Mouse (Mus musculus) heart, adult 2 months (tissue): Measurements from ENCODE around the gene Nudt15.

ENCODE experiments used
- CTCF ChIP-seq: fragments of 200-600 bp; IDR thresholded peaks from 2 replicates; pipeline ENCODE4 v1.8.1; 2022; ENCODE audit warnings: antibody characterized with exemption, mild to moderate bottlenecking, moderate library complexity
- POLR2A ChIP-seq: fragments of 200-500 bp; IDR thresholded peaks from 2 replicates; pipeline ENCODE4 v1.6.1; 2011; ENCODE audit warnings: mild to moderate bottlenecking, low read depth, low read length, control low read depth; ENCODE audit not compliant: insufficient read depth

DNA sequence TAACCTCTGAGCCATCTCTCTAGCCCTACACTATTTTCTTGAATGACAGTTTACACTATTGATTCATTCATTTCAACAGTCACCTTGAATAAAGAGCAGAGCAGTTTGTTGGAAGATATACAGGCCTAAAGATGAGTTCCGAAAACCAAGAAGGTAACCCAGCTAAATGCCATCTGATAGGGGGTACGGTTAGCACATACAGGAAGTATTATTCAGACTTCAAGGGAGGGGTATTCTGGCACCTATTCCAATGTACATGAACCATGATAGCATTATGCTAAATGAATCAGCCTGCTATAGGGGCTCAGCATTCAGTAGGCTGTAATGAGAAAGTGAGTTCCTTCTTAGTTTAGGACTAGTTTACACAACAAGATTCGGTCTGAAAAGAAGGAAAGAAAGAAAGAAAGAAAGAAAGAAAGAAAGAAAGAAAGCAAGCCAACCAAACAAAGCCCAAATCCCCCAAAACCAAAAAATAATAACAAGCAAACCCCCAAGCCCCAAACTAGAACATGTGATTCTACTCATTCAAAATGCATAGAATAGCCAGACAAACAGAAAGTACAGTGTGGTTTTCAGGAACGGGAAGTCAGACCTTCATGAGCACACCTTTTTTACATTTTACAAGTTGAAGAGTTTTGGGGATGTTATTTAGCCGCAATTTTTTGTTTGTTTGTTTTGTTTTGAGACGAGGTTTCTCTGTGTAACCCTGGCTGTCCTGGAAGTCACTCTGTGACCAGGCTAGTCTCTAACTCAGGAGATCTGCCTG, 39.2 kb downstream of the Nudt15 start:
- no peak for TF ChIP-seq CTCF
- no peak for TF ChIP-seq POLR2A
